Mouse (Mus musculus): Measurements from ENCODE around the gene Ifitm7. TPM values are rescaled to one million over a fixed set of nuclear protein-coding genes. Genes with fewer than 3 reads are reported as not detected.
"Not testable (repeated sequence)": the region's sequence is repeated elsewhere in the genome, so short reads cannot be mapped to it uniquely, and the experiment has no call there.

The Ifitm7 gene
- polyA plus RNA-seq, 1 experiment: 1.1 TPM

DNA sequence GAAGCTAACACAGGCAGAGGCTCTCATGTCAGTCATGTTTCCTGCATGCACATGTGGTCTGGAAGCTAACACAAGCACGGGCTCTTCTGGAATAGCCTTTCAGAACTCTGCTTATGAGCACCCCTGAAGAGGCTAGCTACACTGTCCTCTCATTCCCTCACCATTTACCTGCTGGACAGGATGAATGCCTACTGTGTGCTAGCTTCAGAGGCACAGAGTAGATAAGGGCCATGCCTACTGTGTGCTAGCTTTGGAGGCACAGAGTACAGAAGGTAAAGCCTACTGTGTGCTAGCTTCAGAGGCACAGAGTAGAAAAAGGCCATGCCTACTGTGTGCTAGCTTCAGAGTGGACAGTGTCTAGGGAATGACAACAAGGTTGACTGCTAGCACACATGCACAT lies 7.8 kb upstream of the Ifitm7 start:
- Histone ChIP-seq H3K4me3 (replicated peaks; ENCODE audit: insufficient read depth, low read depth, low read length) (no peak overlapping the region), H3K4me1 (ENCODE audit: control insufficient read depth, insufficient read depth, low read length) (no peaks in the 10 kb centered on the region), H3K27ac (ENCODE audit: insufficient read depth, low read length) (no peak overlapping the region), H3K27me3 (ENCODE audit: control insufficient read depth, insufficient read depth, low read length) (no peaks in the 10 kb centered on the region)
- 79% methylated on average over 1 of the region's 1 CpGs for WGBS
- TF ChIP-seq CTCF (IDR thresholded peaks at IDR 0.05; ENCODE audit: borderline replicate concordance, insufficient read depth, low read depth, low read length) (no peak), POLR2A (IDR thresholded peaks at IDR 0.05; ENCODE audit: borderline replicate concordance, insufficient read depth, low read length) (no peak)
- no peak for DNase-seq

DNA sequence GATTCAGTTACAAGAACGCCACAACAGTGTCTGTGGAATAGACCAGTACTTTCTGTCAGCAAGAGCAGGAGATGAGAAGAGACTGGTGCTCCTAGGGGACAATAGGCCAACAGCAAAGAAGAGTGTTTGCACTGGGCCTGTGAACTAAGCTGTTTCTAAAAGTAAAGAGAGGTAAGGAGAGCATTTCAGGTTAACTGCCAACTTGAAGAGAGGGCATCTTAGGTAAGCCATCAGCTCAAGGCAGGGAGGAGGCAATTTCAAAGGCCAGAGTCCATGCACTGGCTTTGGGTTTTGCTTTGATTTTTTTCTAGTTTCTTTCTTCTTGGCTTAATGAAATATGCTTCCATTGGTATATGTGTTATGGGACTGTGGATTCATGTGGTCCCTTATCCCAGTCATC lies 7.4 kb upstream of the Ifitm7 start:
- 100% methylated on average over 1 of the region's 1 CpGs for WGBS
- no peak overlapping the region for H3K27ac ChIP-seq (ENCODE audit: insufficient read depth, low read length)
- H3K4me1 ChIP-seq (ENCODE audit: control insufficient read depth, insufficient read depth, low read length): no peaks in the 10 kb centered on the region
- TF ChIP-seq POLR2A (IDR thresholded peaks at IDR 0.05; ENCODE audit: borderline replicate concordance, insufficient read depth, low read length): no peak
- TF ChIP-seq CTCF (IDR thresholded peaks at IDR 0.05; ENCODE audit: borderline replicate concordance, insufficient read depth, low read depth, low read length): no peak
- H3K27me3 ChIP-seq (ENCODE audit: control insufficient read depth, insufficient read depth, low read length): no peaks in the 10 kb centered on the region
- no peak overlapping the region for H3K4me3 ChIP-seq (replicated peaks; ENCODE audit: insufficient read depth, low read depth, low read length)
- DNase-seq: no peak

DNA sequence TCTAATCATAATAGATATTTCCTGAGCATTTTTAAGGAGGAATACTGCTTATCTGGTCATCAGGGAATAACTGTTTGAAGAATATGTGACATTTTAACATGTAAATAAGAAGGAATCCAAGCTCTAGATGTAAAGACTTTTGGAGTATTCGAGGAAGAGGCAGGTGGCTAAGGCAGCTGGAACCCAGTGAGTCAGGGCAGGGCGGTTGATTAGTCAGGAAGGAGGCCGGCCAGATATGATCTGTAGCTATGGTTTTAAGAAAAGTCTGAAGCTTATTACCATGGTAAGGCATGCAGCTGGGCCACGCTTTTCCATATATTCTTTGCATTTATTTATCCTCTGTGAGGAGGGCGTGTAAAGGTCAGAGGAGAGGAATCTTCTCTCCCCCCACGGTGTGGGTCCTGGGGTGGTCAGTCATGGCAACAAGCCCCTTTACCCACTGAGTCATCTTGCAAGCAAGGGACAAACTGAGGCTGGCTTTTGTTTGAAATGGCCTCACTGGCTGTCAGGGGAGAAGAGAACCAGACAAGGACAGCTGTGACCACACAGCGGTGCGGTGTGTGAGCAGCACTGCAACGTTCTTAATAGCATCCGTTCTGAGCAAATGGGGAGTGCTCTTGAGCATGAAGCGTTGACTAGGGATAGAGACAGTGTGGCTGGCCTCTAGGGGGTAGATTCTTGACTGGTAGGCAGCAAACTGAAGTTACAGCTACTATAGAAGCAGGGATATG lies 6.0 kb upstream of the Ifitm7 start:
- Histone ChIP-seq H3K4me1 (ENCODE audit: control insufficient read depth, insufficient read depth, low read length) (peaks cover 3% of the 10 kb centered on the region; the same call in 1 of the 2 replicates), H3K4me3 (replicated peaks; ENCODE audit: insufficient read depth, low read depth, low read length) (no peak overlapping the region), H3K27me3 (ENCODE audit: control insufficient read depth, insufficient read depth, low read length) (no peaks in the 10 kb centered on the region), H3K27ac (ENCODE audit: insufficient read depth, low read length) (no peak overlapping the region)
- DNase-seq: no peak
- 77% methylated on average over 11 of the region's 11 CpGs for WGBS
- TF ChIP-seq POLR2A (IDR thresholded peaks at IDR 0.05; ENCODE audit: borderline replicate concordance, insufficient read depth, low read length) (no peak), CTCF (IDR thresholded peaks at IDR 0.05; ENCODE audit: borderline replicate concordance, insufficient read depth, low read depth, low read length) (no peak)

DNA sequence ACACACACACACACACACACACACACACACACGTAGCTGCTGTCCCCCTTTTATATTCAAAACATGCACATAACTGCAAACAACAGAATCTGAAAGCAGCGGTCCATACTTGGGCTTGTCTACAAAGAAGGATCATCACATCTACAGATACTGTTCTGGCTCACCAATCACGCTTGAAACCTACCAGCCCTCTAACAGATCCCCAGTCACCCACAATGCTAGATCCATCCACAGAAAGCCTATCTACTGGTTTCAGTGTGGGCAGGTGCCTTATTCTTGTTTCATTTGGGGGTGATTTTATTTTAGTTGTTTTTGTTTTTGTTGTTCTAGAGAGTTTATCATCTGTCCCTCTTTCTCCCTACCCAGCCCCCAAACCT lies 503 bp downstream of the Ifitm7 start:
- WGBS: 28% methylated on average over 3 of the region's 3 CpGs
- peak overlapping the region; percentile 25; the same call in 1 of the 2 replicates for H3K27ac ChIP-seq (ENCODE audit: insufficient read depth, low read length)
- peak overlapping the region; percentile 75 for H3K4me3 ChIP-seq (replicated peaks; ENCODE audit: insufficient read depth, low read depth, low read length)
- TF ChIP-seq CTCF (IDR thresholded peaks at IDR 0.05; ENCODE audit: borderline replicate concordance, insufficient read depth, low read depth, low read length): no peak
- no peak for TF ChIP-seq POLR2A (IDR thresholded peaks at IDR 0.05; ENCODE audit: borderline replicate concordance, insufficient read depth, low read length)
- H3K27me3 ChIP-seq (ENCODE audit: control insufficient read depth, insufficient read depth, low read length): no peaks in the 10 kb centered on the region
- H3K4me1 ChIP-seq (ENCODE audit: control insufficient read depth, insufficient read depth, low read length): peaks cover 5% of the 10 kb centered on the region; the same call in 1 of the 2 replicates
- DNase-seq: no peak

DNA sequence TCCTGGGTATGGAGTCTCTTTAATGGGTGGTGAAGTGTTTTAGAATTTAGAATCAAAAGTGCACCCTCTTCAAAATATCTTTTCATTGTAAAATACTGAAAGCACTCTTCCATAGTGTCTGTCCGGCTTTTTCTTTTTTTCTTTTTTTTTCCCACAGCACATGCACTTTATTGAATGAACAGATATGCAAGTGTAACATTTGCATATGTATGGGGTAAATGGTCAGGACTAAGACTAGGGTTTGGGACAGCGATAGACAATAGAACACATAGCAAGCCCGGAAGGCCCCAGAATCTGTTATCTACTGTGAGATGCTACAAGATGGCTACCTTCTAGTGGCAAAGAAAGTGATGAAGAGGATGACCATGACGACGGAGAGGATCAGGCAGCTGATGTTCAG lies 3.5 kb downstream of the Ifitm7 start:
- no peak overlapping the region for H3K27ac ChIP-seq (ENCODE audit: insufficient read depth, low read length)
- WGBS: 88% methylated on average over 5 of the region's 5 CpGs
- no peak overlapping the region for H3K4me3 ChIP-seq (replicated peaks; ENCODE audit: insufficient read depth, low read depth, low read length)
- no peak for DNase-seq
- TF ChIP-seq CTCF (IDR thresholded peaks at IDR 0.05; ENCODE audit: borderline replicate concordance, insufficient read depth, low read depth, low read length): no peak
- no peak for TF ChIP-seq POLR2A (IDR thresholded peaks at IDR 0.05; ENCODE audit: borderline replicate concordance, insufficient read depth, low read length)
- peaks cover 5% of the 10 kb centered on the region; the same call in 1 of the 2 replicates for H3K4me1 ChIP-seq (ENCODE audit: control insufficient read depth, insufficient read depth, low read length)
- no peaks in the 10 kb centered on the region for H3K27me3 ChIP-seq (ENCODE audit: control insufficient read depth, insufficient read depth, low read length)

DNA sequence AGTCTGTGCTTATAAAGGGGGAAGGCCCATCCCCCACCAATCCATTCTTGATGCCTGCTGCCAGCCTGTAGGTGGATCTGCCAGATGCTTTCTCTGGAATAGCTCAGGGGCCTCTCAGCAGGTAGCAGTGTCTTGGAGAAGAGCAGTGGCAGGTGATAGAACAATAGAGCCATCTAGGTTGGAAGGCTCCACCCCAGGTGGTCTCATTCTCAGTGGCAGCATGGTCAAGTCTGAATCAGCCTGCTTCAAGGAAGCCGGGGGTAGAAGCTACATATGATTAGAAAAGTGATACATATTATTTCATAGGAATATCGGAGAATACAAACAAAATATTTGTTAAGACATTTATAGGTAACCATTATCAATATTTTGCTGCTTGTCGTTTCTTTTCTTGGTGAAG lies 5.0 kb downstream of the Ifitm7 start:
- H3K4me1 ChIP-seq (ENCODE audit: control insufficient read depth, insufficient read depth, low read length); H3K4me3 ChIP-seq (replicated peaks; ENCODE audit: insufficient read depth, low read depth, low read length); H3K27me3 ChIP-seq (ENCODE audit: control insufficient read depth, insufficient read depth, low read length); H3K27ac ChIP-seq (ENCODE audit: insufficient read depth, low read length); DNase-seq: not testable (repeated sequence)
- 71% methylated on average over 3 of the region's 3 CpGs for WGBS

DNA sequence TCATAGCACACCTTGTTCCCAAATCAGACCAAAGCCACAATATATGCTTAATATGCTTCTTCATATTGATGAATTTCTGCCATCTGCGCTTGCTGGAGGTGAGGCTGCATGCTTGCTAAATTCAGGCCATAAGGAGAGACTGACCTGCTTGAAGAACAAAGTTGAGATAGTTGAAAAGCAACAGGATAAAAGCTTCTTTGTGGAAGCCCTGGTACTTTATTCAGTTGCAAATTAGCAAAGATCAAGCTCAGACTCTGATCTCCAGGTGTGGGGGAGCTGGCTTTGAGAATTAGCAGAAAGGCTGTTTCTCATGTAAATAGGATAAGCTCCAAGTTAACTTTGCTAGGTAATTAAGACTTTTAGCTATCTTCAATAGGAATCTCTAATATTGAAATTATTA lies 9.7 kb downstream of the Ifitm7 start:
- not testable (repeated sequence) for H3K27me3 ChIP-seq (ENCODE audit: control insufficient read depth, insufficient read depth, low read length); H3K4me1 ChIP-seq (ENCODE audit: control insufficient read depth, insufficient read depth, low read length); H3K27ac ChIP-seq (ENCODE audit: insufficient read depth, low read length); H3K4me3 ChIP-seq (replicated peaks; ENCODE audit: insufficient read depth, low read depth, low read length); DNase-seq
- WGBS: 63% methylated on average over 1 of the region's 1 CpGs

DNA sequence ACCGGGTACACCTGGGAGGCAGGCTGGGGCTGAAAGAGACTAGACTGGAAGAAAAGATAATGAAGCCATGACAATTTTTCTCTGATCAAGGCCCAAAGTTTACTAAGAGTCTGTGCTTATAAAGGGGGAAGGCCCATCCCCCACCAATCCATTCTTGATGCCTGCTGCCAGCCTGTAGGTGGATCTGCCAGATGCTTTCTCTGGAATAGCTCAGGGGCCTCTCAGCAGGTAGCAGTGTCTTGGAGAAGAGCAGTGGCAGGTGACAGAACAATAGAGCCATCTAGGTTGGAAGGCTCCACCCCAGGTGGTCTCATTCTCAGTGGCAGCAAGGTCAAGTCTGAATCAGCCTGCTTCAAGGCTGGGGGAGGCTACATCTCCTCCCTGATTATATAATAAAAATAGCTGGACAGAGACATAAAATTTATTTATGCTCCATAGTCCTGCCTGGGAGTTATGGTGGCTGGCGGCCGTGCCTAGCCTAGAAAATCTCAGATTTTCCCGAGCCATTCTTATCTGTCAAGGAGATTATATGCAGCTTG lies 10.3 kb downstream of the Ifitm7 start:
- not testable (repeated sequence) for H3K4me1 ChIP-seq (ENCODE audit: control insufficient read depth, insufficient read depth, low read length); H3K27ac ChIP-seq (ENCODE audit: insufficient read depth, low read length); H3K27me3 ChIP-seq (ENCODE audit: control insufficient read depth, insufficient read depth, low read length); H3K4me3 ChIP-seq (replicated peaks; ENCODE audit: insufficient read depth, low read depth, low read length); DNase-seq
- WGBS: 74% methylated on average over 4 of the region's 4 CpGs

Measured in cerebellum, adult 2 months (tissue).